In genomic region chr11:33849614-33850013, GRCm38 (mm10) we compare ENCODE assay signal across 8 mouse cellular contexts.
DNase-seq lines count a peak whose midpoint lies in the region; ATAC-seq lines count a peak whose summit lies in the region.

No protein-coding gene starts in this region.

- no peak for ATAC-seq in erythroid progenitor cell, adult 5-6 weeks (replicated peaks; ENCODE audit: low FRiP score, poor library complexity, severe bottlenecking)

- peak; percentile 95 for DNase-seq in heart, adult 11 months
- no peak for DNase-seq in heart, adult 8-10 months (ENCODE audit: low spot score)
- DNase-seq in urinary bladder, postnatal 14 days (ENCODE audit: low spot score): peak; percentile 11
- DNase-seq in urinary bladder, adult 18-20 months (ENCODE audit: low spot score in 2 of 2): no peak
- peak; percentile 40 to 49 for DNase-seq in layer of hippocampus, postnatal 10 days (ENCODE audit: low spot score in 2 of 2)
- DNase-seq in skeletal muscle tissue, adult 2 months (ENCODE audit: low read depth, low spot score): peak; percentile 19
- DNase-seq in cerebellum, adult 8-10 months: no peak

Comparison
In these comparisons a context has a peak if more than half of its experiments do, and no peak if none do; other contexts are left out.
1. DNase-seq: peak in heart, adult 11 months (single experiment), urinary bladder, postnatal 14 days (single experiment), layer of hippocampus, postnatal 10 days (2 of 2) and skeletal muscle tissue, adult 2 months (single experiment); none in heart, adult 8-10 months (single experiment), urinary bladder, adult 18-20 months (0 of 2) and cerebellum, adult 8-10 months (single experiment).